Mouse (Mus musculus): ENCODE data around the gene Kcna10. TPM values are rescaled to one million over a fixed set of nuclear protein-coding genes. Genes with fewer than 3 reads are reported as not detected.

Kcna10 gene
- polyA plus RNA-seq (2015; fragmentation: Nextera tagmentation; extraction: Ambion mirVana): not detected in 2 replicates

DNA sequence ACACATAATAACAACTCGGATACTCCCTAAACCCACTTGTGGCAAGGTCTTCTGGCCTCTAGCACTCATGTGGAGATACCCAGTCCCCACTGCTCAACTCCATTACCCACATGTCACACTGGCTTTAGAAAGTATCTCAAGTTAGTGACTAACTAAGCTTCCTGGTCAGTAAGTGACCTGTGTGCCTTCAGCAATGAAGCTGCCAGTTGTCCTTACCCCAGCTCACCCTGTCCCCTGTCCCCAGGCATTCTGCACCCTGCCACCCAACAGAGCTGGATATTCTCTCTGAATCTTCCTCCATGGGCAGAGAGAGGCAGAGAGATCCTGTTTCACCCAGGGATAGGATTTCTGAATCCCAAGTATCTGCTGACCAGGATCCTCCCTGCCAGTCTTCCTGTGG lies at the start of gene Kcna10:
Gene Kcna10 (plus strand): TSS at position 301 of the 400 bp plus-strand sequence.
- Histone ChIP-seq H3K27ac (no peak within 1 kb of the TSS), H3K36me3 (no peaks in the 10 kb centered on the region), H3K4me3 (no peak within 1 kb of the TSS), H3K4me1 (no peaks in the 10 kb centered on the region), H3K27me3 (no peaks in the 10 kb centered on the region), H3K4me2 (no peak within 1 kb of the TSS), H3K9ac (no peak within 1 kb of the TSS), H3K9me3 (no peaks in the 10 kb centered on the region)
- 78% methylated on average over 1 of the region's 1 CpGs for WGBS
- no peak for ATAC-seq (ENCODE audit: borderline replicate concordance, extremely low read depth, low FRiP score, low TSS enrichment)

DNA sequence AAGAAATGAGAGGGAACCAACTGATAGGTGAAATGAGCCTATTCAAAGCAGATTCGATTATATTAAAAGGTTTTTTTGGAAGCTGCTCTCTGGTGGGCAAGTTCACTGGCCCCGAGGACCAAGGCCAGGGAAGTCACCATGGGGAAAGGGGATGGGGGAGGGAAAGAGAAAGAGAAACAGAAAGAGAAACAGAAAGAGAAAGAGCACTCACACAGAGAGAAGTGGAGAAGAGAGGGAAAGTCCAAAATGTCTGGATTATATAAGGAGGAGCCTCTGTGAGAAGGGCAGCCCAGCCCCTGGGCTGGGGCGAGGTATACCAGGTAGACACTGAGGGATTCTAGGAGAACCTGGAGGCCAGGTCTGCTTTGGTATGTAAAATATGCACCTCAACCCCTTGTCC lies 48.4 kb upstream of the Kcna10 start:
- no peak overlapping the region for H3K27ac ChIP-seq
- H3K4me1 ChIP-seq: peaks cover 11% of the 10 kb centered on the region
- no peaks in the 10 kb centered on the region for H3K27me3 ChIP-seq
- H3K9me3 ChIP-seq: no peaks in the 10 kb centered on the region
- no peak overlapping the region for H3K9ac ChIP-seq
- WGBS: 76% methylated on average over 3 of the region's 3 CpGs
- H3K4me3 ChIP-seq: no peak overlapping the region
- H3K4me2 ChIP-seq: no peak overlapping the region
- H3K36me3 ChIP-seq: no peaks in the 10 kb centered on the region
- ATAC-seq (ENCODE audit: borderline replicate concordance, extremely low read depth, low FRiP score, low TSS enrichment): no peak

DNA sequence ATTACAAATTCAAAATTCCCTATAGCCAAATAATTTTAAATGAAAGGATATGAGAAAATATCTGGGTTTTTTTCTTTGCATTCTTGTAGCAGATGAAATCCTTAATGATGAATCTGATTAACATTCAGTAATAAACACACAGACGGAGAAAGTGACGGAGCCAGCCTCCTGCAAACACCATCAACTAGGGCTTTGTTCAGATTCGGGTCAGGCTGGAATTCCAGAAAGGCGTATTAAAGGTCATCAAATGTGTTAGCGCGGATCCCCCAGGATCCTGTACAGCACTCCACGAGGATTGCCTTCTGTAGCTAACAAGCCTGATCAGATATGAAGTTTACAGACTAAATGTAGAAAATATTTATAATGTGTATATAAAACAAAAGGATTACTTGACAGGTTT lies 35.7 kb upstream of the Kcna10 start:
- H3K27ac ChIP-seq: no peak overlapping the region
- WGBS: 72% methylated on average over 7 of the region's 7 CpGs
- H3K36me3 ChIP-seq: no peaks in the 10 kb centered on the region
- H3K27me3 ChIP-seq: no peaks in the 10 kb centered on the region
- H3K4me2 ChIP-seq: no peak overlapping the region
- H3K4me1 ChIP-seq: no peaks in the 10 kb centered on the region
- no peak overlapping the region for H3K9ac ChIP-seq
- no peak overlapping the region for H3K4me3 ChIP-seq
- no peak for ATAC-seq (ENCODE audit: borderline replicate concordance, extremely low read depth, low FRiP score, low TSS enrichment)
- no peaks in the 10 kb centered on the region for H3K9me3 ChIP-seq

DNA sequence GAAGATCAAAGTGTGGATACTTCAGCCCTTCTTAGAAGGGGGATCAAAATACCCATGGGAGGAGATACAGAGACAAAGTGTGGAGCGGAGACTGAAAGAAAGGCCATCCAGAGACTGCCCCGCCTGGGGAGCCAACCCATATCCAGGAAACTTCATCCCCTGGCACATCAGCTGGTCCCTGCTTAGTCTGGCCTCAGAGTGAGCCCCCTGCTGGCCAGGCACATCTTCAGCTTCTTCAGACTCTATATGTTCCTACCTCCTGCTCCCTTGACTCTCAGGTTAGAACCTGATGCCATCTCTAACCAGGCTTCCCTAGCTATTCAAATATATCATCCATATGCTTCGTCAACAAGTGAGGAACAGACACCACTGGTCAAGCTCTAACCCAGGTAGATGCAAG lies 33.9 kb upstream of the Kcna10 start:
- no peak overlapping the region for H3K9ac ChIP-seq

DNA sequence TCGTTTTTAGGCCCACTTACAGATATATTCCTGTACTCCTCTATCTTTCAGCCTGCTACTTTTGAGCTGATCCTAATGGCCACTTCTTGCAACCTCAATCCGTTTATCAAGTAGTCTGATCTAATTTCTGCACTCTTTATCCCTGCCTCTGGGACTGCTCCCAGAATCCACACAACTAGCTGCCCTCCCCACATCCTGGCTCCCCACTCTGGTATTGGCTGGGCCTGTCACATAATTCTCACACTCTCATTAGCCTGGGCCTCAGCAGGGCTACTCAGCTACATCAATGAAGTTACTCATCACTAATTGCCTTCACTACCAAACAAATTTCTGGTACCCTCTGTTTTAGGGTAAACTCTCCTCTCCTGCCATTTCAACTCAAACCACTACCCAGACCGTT lies 32.4 kb upstream of the Kcna10 start:
- Histone ChIP-seq H3K4me3 (no peak overlapping the region), H3K36me3 (no peaks in the 10 kb centered on the region), H3K9ac (no peak overlapping the region), H3K4me2 (no peak overlapping the region), H3K9me3 (no peaks in the 10 kb centered on the region), H3K27me3 (no peaks in the 10 kb centered on the region), H3K4me1 (no peaks in the 10 kb centered on the region), H3K27ac (no peak overlapping the region)
- WGBS: 41% methylated on average over 3 of the region's 3 CpGs
- ATAC-seq (ENCODE audit: borderline replicate concordance, extremely low read depth, low FRiP score, low TSS enrichment): no peak

More for the DNA sequence above, 33.9 kb upstream of the Kcna10 start:
- 55% methylated on average over 3 of the region's 3 CpGs for WGBS
- Histone ChIP-seq H3K27me3 (no peaks in the 10 kb centered on the region), H3K4me2 (no peak overlapping the region), H3K4me1 (no peaks in the 10 kb centered on the region), H3K36me3 (no peaks in the 10 kb centered on the region), H3K4me3 (no peak overlapping the region), H3K27ac (no peak overlapping the region), H3K9me3 (no peaks in the 10 kb centered on the region)
- no peak for ATAC-seq (ENCODE audit: borderline replicate concordance, extremely low read depth, low FRiP score, low TSS enrichment)

DNA sequence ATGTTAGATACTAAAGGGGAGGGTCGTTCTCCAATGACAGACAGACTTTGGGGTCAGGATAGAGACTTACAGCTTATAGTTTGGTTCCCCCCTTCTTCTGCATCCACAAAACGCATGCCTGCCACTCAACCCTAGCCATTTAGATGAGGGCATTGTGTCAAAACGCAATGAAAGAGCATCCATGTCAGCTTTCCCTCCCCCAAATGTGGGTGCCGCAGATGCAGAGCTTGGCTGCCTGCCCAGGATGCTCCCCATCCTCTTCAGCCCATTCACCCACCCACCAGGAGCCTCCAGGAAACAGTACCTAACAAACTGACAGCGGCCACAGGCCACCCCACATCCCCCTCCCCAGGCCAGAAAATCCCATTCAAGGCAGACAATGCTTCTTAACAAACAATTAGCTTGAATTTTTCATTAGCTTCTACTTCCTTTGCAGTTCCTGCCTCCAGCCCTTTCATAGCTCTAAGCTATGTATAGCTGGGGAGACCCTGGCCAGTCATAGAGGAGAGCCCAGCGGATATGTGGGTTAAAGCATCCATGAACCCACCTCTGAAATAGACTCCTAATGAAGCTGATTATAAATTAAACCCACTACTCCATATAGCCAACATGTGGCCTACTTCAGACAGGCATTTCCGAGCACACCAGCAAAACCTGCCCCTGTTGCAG lies 31.9 kb upstream of the Kcna10 start:
- no peaks in the 10 kb centered on the region for H3K4me1 ChIP-seq
- H3K9me3 ChIP-seq: no peaks in the 10 kb centered on the region
- no peaks in the 10 kb centered on the region for H3K36me3 ChIP-seq
- no peaks in the 10 kb centered on the region for H3K27me3 ChIP-seq
- H3K4me2 ChIP-seq: no peak overlapping the region
- WGBS: 51% methylated on average over 7 of the region's 7 CpGs
- no peak overlapping the region for H3K9ac ChIP-seq
- H3K27ac ChIP-seq: no peak overlapping the region
- H3K4me3 ChIP-seq: no peak overlapping the region
- ATAC-seq (ENCODE audit: borderline replicate concordance, extremely low read depth, low FRiP score, low TSS enrichment): no peak

DNA sequence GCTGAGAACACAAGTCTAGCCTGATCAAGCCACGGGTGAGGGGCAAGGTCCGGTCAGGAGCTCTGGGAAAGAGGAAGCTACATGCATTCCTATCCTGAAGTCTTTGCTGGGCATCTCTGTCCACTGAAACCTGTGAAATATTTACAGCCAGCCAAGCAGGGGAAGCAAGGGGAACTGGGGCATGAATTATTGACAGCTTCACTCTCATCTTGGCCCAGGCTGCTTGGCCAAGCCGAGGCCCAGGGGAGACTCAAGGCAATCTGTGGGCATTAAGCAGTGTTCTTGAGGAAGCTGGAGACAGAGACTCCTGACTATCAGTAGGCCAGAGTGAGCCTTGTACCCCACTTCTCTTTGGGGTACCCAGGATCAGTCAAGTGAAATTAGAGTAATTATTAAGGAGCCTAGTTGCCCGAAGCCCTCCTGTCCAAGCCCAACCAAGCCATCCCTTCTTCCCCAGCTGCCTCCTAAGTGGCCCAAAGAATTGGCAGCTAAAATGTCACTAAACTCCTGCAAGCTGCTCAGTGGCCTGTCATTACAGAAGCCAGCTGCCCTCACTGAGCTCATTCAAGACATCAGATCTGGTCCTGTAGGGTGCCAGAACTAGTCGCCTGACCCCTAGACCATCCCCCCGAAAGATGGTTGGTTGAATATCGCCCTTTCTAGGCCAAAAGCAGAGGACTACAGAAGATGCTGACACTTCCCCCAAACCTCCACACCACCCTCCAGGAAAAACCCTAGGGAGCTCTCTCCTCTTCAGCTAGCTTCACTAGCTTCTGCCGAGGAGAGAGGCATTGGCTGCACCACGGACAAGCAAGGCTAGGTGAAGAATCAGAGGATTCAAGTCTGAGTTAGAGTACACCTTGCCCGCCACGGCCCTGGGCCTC lies 28.8 kb upstream of the Kcna10 start:
- Histone ChIP-seq H3K27ac (no peak overlapping the region), H3K36me3 (no peaks in the 10 kb centered on the region), H3K9ac (no peak overlapping the region), H3K9me3 (no peaks in the 10 kb centered on the region), H3K27me3 (0 out of 2 replicates have a peak, but pooled peaks cover 3% of the 10 kb centered on the region), H3K4me1 (no peaks in the 10 kb centered on the region), H3K4me2 (no peak overlapping the region), H3K4me3 (no peak overlapping the region)
- 78% methylated on average over 11 of the region's 11 CpGs for WGBS
- ATAC-seq (ENCODE audit: borderline replicate concordance, extremely low read depth, low FRiP score, low TSS enrichment): no peak

DNA sequence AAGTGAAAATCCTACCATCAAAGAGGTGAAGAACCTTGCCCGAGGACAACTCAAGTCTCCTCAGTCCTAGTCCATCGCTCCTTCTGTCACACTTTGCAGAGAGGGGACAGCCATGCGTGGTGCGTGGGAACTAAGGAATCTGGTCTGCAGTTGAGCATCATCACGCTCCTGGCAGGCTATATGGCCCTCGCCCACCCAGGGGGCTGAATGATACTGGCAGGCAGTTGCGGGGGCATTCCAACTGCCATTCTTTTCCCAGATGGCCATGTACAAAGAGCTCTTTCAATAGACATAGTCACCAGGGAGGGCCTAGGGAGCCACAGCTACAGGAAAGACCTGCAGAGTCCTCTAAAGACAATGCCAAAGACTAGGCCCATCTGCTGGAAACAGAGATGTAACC lies 24.0 kb upstream of the Kcna10 start:
- Histone ChIP-seq H3K4me3 (no peak overlapping the region), H3K4me2 (no peak overlapping the region)

DNA sequence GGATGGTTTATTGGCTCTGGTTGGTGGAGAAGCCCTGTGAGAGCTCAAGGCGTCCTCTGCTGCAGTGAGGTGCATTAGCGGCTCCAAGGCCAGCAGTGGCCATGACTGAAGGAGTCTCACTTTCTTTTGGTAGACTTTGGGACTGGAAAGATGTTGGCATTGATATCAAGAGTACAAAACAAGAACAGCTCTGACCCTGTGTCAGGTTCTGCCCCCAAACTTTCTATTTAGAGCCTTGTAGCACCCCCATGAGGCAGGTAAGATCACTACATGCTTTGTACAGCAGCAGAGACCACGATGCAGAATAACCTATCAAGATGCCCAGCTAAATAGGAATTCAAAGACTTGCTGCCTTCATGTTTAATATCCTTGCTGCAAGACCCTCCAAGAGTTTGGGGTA lies 23.4 kb upstream of the Kcna10 start:
- Histone ChIP-seq H3K9ac (no peak overlapping the region), H3K9me3 (no peaks in the 10 kb centered on the region), H3K27ac (no peak overlapping the region), H3K27me3 (peaks cover 14% of the 10 kb centered on the region; the same call in 1 of the 2 replicates), H3K4me1 (0 out of 2 replicates have a peak, but pooled peaks cover 3% of the 10 kb centered on the region), H3K36me3 (no peaks in the 10 kb centered on the region), H3K4me3 (no peak overlapping the region), H3K4me2 (peak overlapping the region; percentile 41)
- ATAC-seq (ENCODE audit: borderline replicate concordance, extremely low read depth, low FRiP score, low TSS enrichment): no peak
- WGBS: 51% methylated on average over 3 of the region's 3 CpGs

More for the DNA sequence above, 24.0 kb upstream of the Kcna10 start:
- Histone ChIP-seq H3K9ac (no peak overlapping the region), H3K9me3 (no peaks in the 10 kb centered on the region), H3K27me3 (peaks cover 14% of the 10 kb centered on the region; the same call in 1 of the 2 replicates), H3K27ac (no peak overlapping the region), H3K36me3 (no peaks in the 10 kb centered on the region), H3K4me1 (0 out of 2 replicates have a peak, but pooled peaks cover 3% of the 10 kb centered on the region)
- 90% methylated on average over 7 of the region's 7 CpGs for WGBS
- no peak for ATAC-seq (ENCODE audit: borderline replicate concordance, extremely low read depth, low FRiP score, low TSS enrichment)

DNA sequence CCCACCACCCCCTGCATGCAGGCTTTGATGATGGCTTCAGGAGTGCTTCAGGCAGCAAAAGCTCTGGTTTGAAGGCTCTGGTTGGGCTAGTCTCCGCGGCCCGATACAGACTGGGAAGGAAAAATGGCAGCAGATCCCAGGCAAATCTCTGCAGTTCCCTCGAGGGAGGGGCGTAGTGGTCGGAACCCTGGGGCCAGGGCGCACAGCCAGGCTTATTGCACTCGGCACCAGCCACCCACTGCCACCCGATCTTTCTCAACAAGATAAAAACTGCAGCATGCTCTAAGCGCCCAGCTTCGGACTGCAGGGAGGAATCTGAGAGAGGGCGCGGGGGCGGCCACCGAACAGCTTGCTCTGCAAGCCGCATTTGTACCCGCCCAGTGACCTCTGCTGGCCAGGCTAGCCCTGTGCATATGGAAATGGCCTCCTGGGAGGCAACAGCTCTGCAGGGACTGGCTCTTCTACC lies 23.0 kb upstream of the Kcna10 start:
- no peak overlapping the region for H3K27ac ChIP-seq
- H3K4me2 ChIP-seq: peak overlapping the region; percentile 41
- no peak overlapping the region for H3K9ac ChIP-seq
- no peak overlapping the region for H3K4me3 ChIP-seq
- H3K36me3 ChIP-seq: no peaks in the 10 kb centered on the region
- H3K9me3 ChIP-seq: no peaks in the 10 kb centered on the region
- 0 out of 2 replicates have a peak, but pooled peaks cover 3% of the 10 kb centered on the region for H3K4me1 ChIP-seq
- WGBS: 4% methylated on average over 17 of the region's 17 CpGs
- H3K27me3 ChIP-seq: peaks cover 14% of the 10 kb centered on the region; the same call in 1 of the 2 replicates
- peak; percentile 68; the same call in 1 of the 2 replicates for ATAC-seq (ENCODE audit: borderline replicate concordance, extremely low read depth, low FRiP score, low TSS enrichment)

DNA sequence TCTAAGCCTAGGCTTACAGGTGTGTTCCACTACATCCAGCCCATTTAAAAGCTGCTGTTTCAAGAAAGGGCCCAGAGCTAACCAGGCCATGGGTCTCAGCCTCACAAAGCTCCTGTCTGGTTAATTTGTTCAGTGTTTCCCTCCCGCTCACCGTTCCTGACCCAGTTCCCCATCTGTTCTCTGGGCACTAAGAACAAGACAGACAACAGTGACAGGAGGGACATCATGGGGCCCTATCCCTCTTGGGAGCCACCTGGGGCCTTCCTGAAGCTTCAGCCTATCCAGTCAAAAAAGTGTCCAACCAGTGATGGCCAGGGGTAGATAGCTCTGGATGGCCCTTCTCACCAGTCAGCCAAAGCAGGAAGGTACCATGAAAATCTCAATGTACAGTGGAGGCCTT lies 20.1 kb upstream of the Kcna10 start:
- peaks cover 14% of the 10 kb centered on the region; the same call in 1 of the 2 replicates for H3K27me3 ChIP-seq
- H3K9ac ChIP-seq: no peak overlapping the region
- H3K4me1 ChIP-seq: 0 out of 2 replicates have a peak, but pooled peaks cover 3% of the 10 kb centered on the region
- H3K36me3 ChIP-seq: no peaks in the 10 kb centered on the region
- no peak overlapping the region for H3K27ac ChIP-seq
- no peak overlapping the region for H3K4me3 ChIP-seq
- no peak overlapping the region for H3K4me2 ChIP-seq
- WGBS: 83% methylated on average over 2 of the region's 2 CpGs
- H3K9me3 ChIP-seq: no peaks in the 10 kb centered on the region
- ATAC-seq (ENCODE audit: borderline replicate concordance, extremely low read depth, low FRiP score, low TSS enrichment): no peak

DNA sequence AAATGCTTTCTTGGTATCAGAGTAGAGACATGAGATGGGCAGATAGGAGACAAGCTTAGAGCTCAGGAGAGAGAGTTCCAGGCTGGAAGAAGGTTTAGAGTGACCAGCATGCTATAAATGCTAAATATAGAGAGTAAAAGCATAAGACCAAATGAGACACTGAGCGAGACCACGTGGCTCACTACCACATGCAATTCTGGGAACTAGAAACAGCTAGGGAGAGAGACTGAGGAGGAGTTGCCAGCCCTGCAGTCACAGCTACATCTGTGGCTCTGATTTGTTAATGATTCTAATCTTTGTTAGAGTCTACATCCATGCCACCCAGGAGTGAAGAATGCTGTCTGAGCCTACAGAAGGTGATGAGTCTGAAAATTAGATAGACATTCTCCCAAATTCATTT lies 13.3 kb upstream of the Kcna10 start:
- 65% methylated on average over 2 of the region's 2 CpGs for WGBS
- no peaks in the 10 kb centered on the region for H3K9me3 ChIP-seq
- ATAC-seq (ENCODE audit: borderline replicate concordance, extremely low read depth, low FRiP score, low TSS enrichment): no peak
- no peak overlapping the region for H3K4me2 ChIP-seq
- no peak overlapping the region for H3K27ac ChIP-seq
- no peak overlapping the region for H3K4me3 ChIP-seq
- H3K27me3 ChIP-seq: no peaks in the 10 kb centered on the region
- H3K36me3 ChIP-seq: no peaks in the 10 kb centered on the region
- no peak overlapping the region for H3K9ac ChIP-seq
- no peaks in the 10 kb centered on the region for H3K4me1 ChIP-seq
